Mouse (Mus musculus) embryo, embryonic 10.5 days (tissue): ENCODE results near the gene Ropn1l.
A peak's percentile ranks its signal among the peaks of the same experiment; 100 is the strongest.

Source experiments
- DNase-seq: peaks from one replicate; pipeline ENCODE4 v3.0.0-alpha.2; 2015; ENCODE audit warnings: low spot score

Ropn1l gene

GRCm38 (mm10) chr15:31442698-31443097 lies 10.8 kb downstream of the Ropn1l start:
- DNase-seq: no peak

- no peak for DNase-seq
Measured at GRCm38 (mm10) chr15:31441996-31442395, 11.5 kb downstream of the Ropn1l start.

GRCm38 (mm10) chr15:31436811-31437210 lies 16.7 kb downstream of the Ropn1l start:
- DNase-seq: no peak

- DNase-seq: no peak
Measured at GRCm38 (mm10) chr15:31436083-31436482, 17.5 kb downstream of the Ropn1l start.

GRCm38 (mm10) chr15:31433768-31434167 lies 19.8 kb downstream of the Ropn1l start:
- no peak for DNase-seq

GRCm38 (mm10) chr15:31431847-31432246 lies 21.7 kb downstream of the Ropn1l start:
- no peak for DNase-seq

- DNase-seq: peak; percentile 34
Measured at GRCm38 (mm10) chr15:31430014-31430413, 23.5 kb downstream of the Ropn1l start.

GRCm38 (mm10) chr15:31429429-31429828 lies 24.1 kb downstream of the Ropn1l start:
- DNase-seq: no peak

GRCm38 (mm10) chr15:31428571-31428970 lies 25.0 kb downstream of the Ropn1l start:
- no peak for DNase-seq

GRCm38 (mm10) chr15:31427390-31427789 lies 26.1 kb downstream of the Ropn1l start:
- DNase-seq: no peak

- DNase-seq: no peak
Measured at GRCm38 (mm10) chr15:31426066-31426706, 27.4 kb downstream of the Ropn1l start.

- no peak for DNase-seq
Measured at GRCm38 (mm10) chr15:31422649-31423369, 30.7 kb downstream of the Ropn1l start.

- DNase-seq: peak; percentile 37
Measured at GRCm38 (mm10) chr15:31419037-31419436, 34.5 kb downstream of the Ropn1l start.

- DNase-seq: no peak
Measured at GRCm38 (mm10) chr15:31418686-31419024, 34.9 kb downstream of the Ropn1l start.

GRCm38 (mm10) chr15:31417796-31418685 lies 35.5 kb downstream of the Ropn1l start:
- no peak for DNase-seq

GRCm38 (mm10) chr15:31417409-31417795 lies 36.1 kb downstream of the Ropn1l start:
- no peak for DNase-seq

GRCm38 (mm10) chr15:31415181-31415580 lies 38.4 kb downstream of the Ropn1l start:
- DNase-seq: no peak

- DNase-seq: no peak
Measured at GRCm38 (mm10) chr15:31414179-31414898, 39.2 kb downstream of the Ropn1l start.

GRCm38 (mm10) chr15:31413662-31414061 lies 39.9 kb downstream of the Ropn1l start:
- no peak for DNase-seq

- DNase-seq: no peak
Measured at GRCm38 (mm10) chr15:31412933-31413332, 40.6 kb downstream of the Ropn1l start.

GRCm38 (mm10) chr15:31412436-31412835 lies 41.1 kb downstream of the Ropn1l start:
- no peak for DNase-seq

GRCm38 (mm10) chr15:31407490-31407889 lies 46.0 kb downstream of the Ropn1l start:
- DNase-seq: no peak
